Mouse (Mus musculus) ES-E14 (cell line): ENCODE measurements around the gene Slc6a5. TPM values are rescaled to one million over a fixed set of nuclear protein-coding genes. Genes with fewer than 3 reads are reported as not detected.

Source experiments
- DNase-seq: peaks from one replicate; pipeline ENCODE4 v3.0.0-alpha.2; 2013; ENCODE audit warnings: low read depth, low spot score
- H3K27ac ChIP-seq: 2 replicates; pipeline ENCODE4 v1.5.1; 2012; ENCODE audit warnings: low read depth, mild to moderate bottlenecking, low read length, moderate library complexity, mixed read lengths; ENCODE audit not compliant: poor library complexity, insufficient read depth, severe bottlenecking
- H3K36me3 ChIP-seq: 2 replicates; pipeline ENCODE4 v1.6.1; 2012; ENCODE audit warnings: mild to moderate bottlenecking, low read length, moderate library complexity, mixed read lengths; ENCODE audit not compliant: control insufficient read depth, poor library complexity, insufficient read depth, severe bottlenecking
- H3K4me1 ChIP-seq, 2 experiments: fragments of 150-350 bp in 1 of 2; sonication (generic) in 1 of 2; 2 replicates each; pipeline ENCODE4 v1.6.1; 2012; ENCODE audit warnings: low read length in 2 of 2, mild to moderate bottlenecking in 1 of 2, mixed read lengths in 1 of 2; ENCODE audit not compliant: control insufficient read depth in 2 of 2, insufficient read depth in 2 of 2, poor library complexity in 1 of 2
- H3K4me3 ChIP-seq, 2 experiments: fragments of 150-350 bp in 1 of 2; sonication (generic) in 1 of 2; 2 replicates each; pipeline ENCODE4 v1.5.1; 2012; ENCODE audit warnings: low read length in 2 of 2, low read depth in 1 of 2, mild to moderate bottlenecking in 1 of 2, mixed read lengths in 1 of 2; ENCODE audit not compliant: insufficient read depth in 1 of 2, poor library complexity in 1 of 2, severe bottlenecking in 1 of 2
- H3K9ac ChIP-seq: 2 replicates; pipeline ENCODE4 v1.6.1; 2012; ENCODE audit warnings: low read depth, mild to moderate bottlenecking, low read length, mixed read lengths; ENCODE audit not compliant: poor library complexity, insufficient read depth, severe bottlenecking
- H3K9me3 ChIP-seq: fragments of 150-350 bp; sonication (generic); 2 replicates; pipeline ENCODE4 v1.6.1; 2012; ENCODE audit warnings: low read depth, mild to moderate bottlenecking, low read length; ENCODE audit not compliant: control insufficient read depth, insufficient read depth
- CHD2 ChIP-seq: IDR thresholded peaks from 2 replicates; pipeline ENCODE4 v1.6.1; 2014; ENCODE audit warnings: mild to moderate bottlenecking, low read depth, low read length, inconsistent platforms
- HCFC1 ChIP-seq: IDR thresholded peaks from 2 replicates; pipeline ENCODE4 v1.6.1; 2012; ENCODE audit warnings: low read length, inconsistent platforms, borderline replicate concordance; ENCODE audit not compliant: insufficient read depth
- MAFK ChIP-seq: IDR thresholded peaks from 2 replicates; pipeline ENCODE4 v1.6.1; 2014; ENCODE audit warnings: mild to moderate bottlenecking, low read depth, low read length, inconsistent platforms; ENCODE audit not compliant: insufficient read depth
- ZC3H11A ChIP-seq: IDR thresholded peaks from 2 replicates; pipeline ENCODE4 v1.6.1; 2012; ENCODE audit warnings: low read depth, mild to moderate bottlenecking, inconsistent platforms, low read length, borderline replicate concordance
- ZNF384 ChIP-seq: IDR thresholded peaks from 2 replicates; pipeline ENCODE4 v1.6.1; 2012; ENCODE audit warnings: low read depth, low read length, inconsistent platforms
- in situ Hi-C, 2 experiments: fragments of 600-800 bp; cut with MboI; formaldehyde crosslinking; loops; one replicate each; pipeline ENCODE4 v1.15.1; 2025; ENCODE audit warnings: low sequenced_read_pairs in 2 of 2, inconsistent platforms in 1 of 2; ENCODE audit not compliant: unreplicated experiment in 2 of 2
- total RNA-seq: library from RNA; depleted of rRNA; stranded (reverse); fragments of 300-350 nt; gene quantifications from 2 replicates; pipeline ENCODE4 v1.2.3, GENCODE M21; 2012

Slc6a5 gene
- total RNA-seq, 1 experiment = 0.36 TPM

GRCm38 (mm10) chr7:49907191-49908171 lies 2.5 kb upstream of the Slc6a5 start:
- DNase-seq = no peak
- peaks cover 0 to 10% of the 10 kb centered on the region in 2 experiments; a peak in 1 of 4 replicates for H3K4me1 ChIP-seq
- H3K27ac ChIP-seq = no peak overlapping the region
- TF ChIP-seq MAFK (no peak), CHD2 (no peak), ZNF384 (no peak), ZC3H11A (no peak), HCFC1 (no peak)
- peak overlapping the region in 1 of 2 experiments; percentile 46; a peak in 1 of 4 replicates for H3K4me3 ChIP-seq
- H3K9me3 ChIP-seq = no peaks in the 10 kb centered on the region
- H3K36me3 ChIP-seq = no peaks in the 10 kb centered on the region
- no peak overlapping the region for H3K9ac ChIP-seq
- in situ Hi-C loops = loop anchor here in 1 of 2 experiments (25.0 kb wide), 1 partner anchor 270 kb away; the partner anchor contains the start of gene Dbx1

- Histone ChIP-seq H3K9ac (no peak overlapping the region), H3K9me3 (no peaks in the 10 kb centered on the region), H3K4me1 (peaks cover 0 to 10% of the 10 kb centered on the region in 2 experiments; a peak in 1 of 4 replicates), H3K36me3 (no peaks in the 10 kb centered on the region), H3K27ac (no peak overlapping the region), H3K4me3 (peak overlapping the region; percentile 41 to 46; a peak in 2 of 4 replicates)
- no peak for DNase-seq
- TF ChIP-seq HCFC1 (no peak), ZC3H11A (no peak), CHD2 (no peak), MAFK (no peak), ZNF384 (no peak)
- in situ Hi-C loops = loop anchor here in 1 of 2 experiments (25.0 kb wide), 1 partner anchor 271 kb away; the partner anchor contains the start of gene Dbx1
Observed at GRCm38 (mm10) chr7:49908181-49908855, 1.6 kb upstream of the Slc6a5 start.

- Histone ChIP-seq H3K4me3 (peak overlapping the region; percentile 25 to 41; a peak in 2 of 4 replicates), H3K4me1 (peaks cover 0 to 10% of the 10 kb centered on the region in 2 experiments; a peak in 1 of 4 replicates), H3K9ac (no peak overlapping the region), H3K9me3 (no peaks in the 10 kb centered on the region), H3K27ac (no peak overlapping the region), H3K36me3 (no peaks in the 10 kb centered on the region)
- TF ChIP-seq CHD2 = no peak
- TF ChIP-seq ZC3H11A = no peak
- TF ChIP-seq HCFC1 = no peak
- no peak for TF ChIP-seq ZNF384
- in situ Hi-C loops = loop anchor here in 1 of 2 experiments (25.0 kb wide), 1 partner anchor 272 kb away; the partner anchor contains the start of gene Dbx1
- DNase-seq = no peak
Observed at GRCm38 (mm10) chr7:49908990-49909411, 945 bp upstream of the Slc6a5 start.

GRCm38 (mm10) chr7:49910361-49910760 lies 415 bp downstream of the Slc6a5 start:
- Histone ChIP-seq H3K9ac (no peak overlapping the region), H3K9me3 (no peaks in the 10 kb centered on the region), H3K4me1 (peaks cover 0 to 17% of the 10 kb centered on the region in 2 experiments; a peak in 2 of 4 replicates), H3K27ac (no peak overlapping the region), H3K4me3 (no peak overlapping the region), H3K36me3 (no peaks in the 10 kb centered on the region)
- no peak for TF ChIP-seq HCFC1
- TF ChIP-seq CHD2 = no peak
- no peak for TF ChIP-seq MAFK
- no peak for TF ChIP-seq ZNF384
- no peak for TF ChIP-seq ZC3H11A
- in situ Hi-C loops = loop anchor here in 1 of 2 experiments (25.0 kb wide), 1 partner anchor 273 kb away; the partner anchor contains the start of gene Dbx1
- peak; percentile 78 for DNase-seq
